Mouse (Mus musculus) R1 (cell line): ENCODE measurements around the gene Pik3r2.

Experiments
- DNase-seq: peaks from one replicate; pipeline ENCODE4 v3.0.0-alpha.2; 2018; ENCODE audit warnings: low read depth, low spot score

Pik3r2 gene

GRCm38 (mm10) chr8:70742176-70742575 lies 34.3 kb downstream of the Pik3r2 start:
- no peak for DNase-seq

- no peak for DNase-seq
These were observed 34.9 kb downstream of the Pik3r2 start for GRCm38 (mm10) chr8:70741661-70742060.

DNA sequence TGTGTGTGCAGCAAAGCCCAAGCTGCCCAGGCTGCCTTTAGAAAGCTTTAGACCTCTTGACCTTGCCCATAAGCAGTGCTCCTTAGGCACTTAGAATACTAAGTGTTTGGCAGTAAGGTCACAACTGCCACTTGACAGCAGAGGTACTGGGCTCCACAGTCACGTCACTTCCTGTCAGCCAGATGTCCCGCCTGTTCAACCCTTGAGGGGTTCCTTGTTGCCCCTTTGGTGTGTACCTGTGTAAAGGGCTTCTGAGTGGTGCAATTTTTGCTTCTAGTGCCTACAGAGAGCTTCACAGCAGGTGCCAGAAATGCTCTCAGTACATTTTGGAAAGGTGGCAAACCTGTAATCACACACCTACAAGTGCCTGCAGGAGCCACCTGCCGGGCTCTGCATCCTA lies 38.3 kb downstream of the Pik3r2 start:
- no peak for DNase-seq

DNA sequence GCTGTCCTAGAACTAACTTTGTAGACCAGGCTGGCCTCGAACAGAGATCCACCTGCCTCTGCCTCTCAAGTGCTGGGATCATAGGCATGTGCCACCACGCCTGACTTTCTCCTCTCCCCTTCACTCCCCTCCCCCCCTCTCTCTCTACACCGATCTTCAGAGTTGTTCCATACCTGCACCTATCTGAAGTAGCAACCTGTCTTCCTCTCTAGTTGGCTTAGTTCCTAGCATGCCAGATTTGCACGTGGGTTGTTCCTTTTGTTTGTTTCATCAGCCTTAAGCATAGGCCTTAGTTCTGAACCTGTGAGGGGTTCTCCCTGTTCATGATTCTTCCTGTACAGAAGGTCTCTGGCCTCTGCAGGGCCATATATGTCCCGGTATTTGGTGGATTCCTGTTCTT lies 38.8 kb downstream of the Pik3r2 start:
- no peak for DNase-seq

GRCm38 (mm10) chr8:70730956-70731355 lies 45.6 kb downstream of the Pik3r2 start:
- DNase-seq: no peak

- DNase-seq: peak; percentile 83
These were observed 46.6 kb downstream of the Pik3r2 start for GRCm38 (mm10) chr8:70729808-70730475.

DNA sequence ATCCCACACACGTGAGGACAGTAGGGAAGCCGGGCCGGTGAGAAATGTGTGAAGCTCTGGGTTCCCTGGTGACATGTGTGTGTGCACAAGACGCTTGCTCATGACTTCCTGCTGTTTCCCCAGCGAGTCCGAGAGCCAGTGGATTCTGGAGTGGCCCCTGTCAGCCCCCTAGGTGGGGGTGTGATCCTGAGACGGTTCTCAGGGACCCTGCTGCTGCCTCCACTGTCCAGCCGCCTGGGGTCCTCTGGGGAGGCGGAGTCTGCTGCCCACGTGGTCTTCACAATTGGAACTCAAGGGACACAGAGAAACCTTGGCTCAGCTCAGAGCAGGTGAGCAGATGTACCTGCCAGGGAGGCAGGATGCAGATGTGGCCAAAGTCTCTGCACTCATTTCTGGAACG lies 49.8 kb downstream of the Pik3r2 start:
- no peak for DNase-seq

DNA sequence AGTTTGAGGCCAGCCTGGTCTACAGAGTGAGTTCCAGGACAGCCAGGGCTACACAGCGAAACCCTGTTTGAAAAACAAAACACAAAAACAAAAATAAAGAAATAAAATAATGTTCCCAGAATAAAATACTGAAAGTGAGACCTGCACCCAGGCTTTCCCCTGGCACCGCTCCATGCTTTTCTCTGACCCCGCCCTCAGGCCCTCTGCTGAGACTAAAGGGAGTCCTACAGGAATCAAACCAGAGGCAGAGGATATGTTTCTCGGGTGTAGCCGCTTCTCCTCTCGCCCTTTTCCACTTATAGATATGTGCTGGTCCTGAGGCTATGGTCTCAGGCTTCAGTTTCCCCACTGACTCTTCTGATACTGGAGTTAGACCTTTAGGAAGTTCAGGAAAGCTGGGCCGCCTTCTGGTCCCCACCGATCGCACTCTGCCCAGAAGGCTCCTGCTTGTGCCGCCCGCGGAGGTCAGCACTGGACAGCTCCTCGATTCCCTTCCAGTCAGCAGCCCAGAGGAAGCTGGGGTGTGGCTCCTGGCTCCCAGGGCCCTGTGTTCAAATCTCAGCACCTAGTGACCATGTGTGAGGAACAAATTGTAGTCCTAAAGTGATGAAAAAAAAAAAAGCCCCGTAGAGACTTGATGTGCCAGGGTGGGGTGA lies 50.6 kb downstream of the Pik3r2 start:
- DNase-seq: no peak

DNA sequence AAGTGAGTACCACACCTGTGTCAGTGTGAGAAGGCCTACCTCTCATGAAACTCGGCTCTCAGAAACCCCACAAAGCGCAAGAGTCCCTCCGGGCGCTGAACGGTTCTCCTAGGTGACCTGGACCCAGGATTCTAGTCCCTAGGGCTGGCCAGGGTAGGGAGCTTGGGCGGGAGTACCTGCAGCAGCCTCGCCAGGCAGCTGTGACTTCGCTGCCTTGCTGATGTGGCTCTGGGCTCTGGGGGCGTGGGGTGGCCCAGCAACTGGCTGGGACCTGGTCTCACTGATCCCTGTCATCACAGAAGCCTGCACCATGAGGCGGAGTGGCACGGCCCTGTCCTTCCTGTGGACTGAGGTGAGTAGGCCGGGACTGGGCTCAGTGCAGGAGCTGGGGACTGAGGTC lies 52.3 kb downstream of the Pik3r2 start:
- no peak for DNase-seq

- DNase-seq: no peak
These were observed 52.9 kb downstream of the Pik3r2 start, which contains the start of gene Pde4c for GRCm38 (mm10) chr8:70723486-70724210. Gene Pde4c, plus strand, starts transcription at chr8:70723720.

GRCm38 (mm10) chr8:70721601-70722000 lies 54.9 kb downstream of the Pik3r2 start:
- no peak for DNase-seq

GRCm38 (mm10) chr8:70720739-70721138 lies 55.8 kb downstream of the Pik3r2 start:
- DNase-seq: peak; percentile 69

DNA sequence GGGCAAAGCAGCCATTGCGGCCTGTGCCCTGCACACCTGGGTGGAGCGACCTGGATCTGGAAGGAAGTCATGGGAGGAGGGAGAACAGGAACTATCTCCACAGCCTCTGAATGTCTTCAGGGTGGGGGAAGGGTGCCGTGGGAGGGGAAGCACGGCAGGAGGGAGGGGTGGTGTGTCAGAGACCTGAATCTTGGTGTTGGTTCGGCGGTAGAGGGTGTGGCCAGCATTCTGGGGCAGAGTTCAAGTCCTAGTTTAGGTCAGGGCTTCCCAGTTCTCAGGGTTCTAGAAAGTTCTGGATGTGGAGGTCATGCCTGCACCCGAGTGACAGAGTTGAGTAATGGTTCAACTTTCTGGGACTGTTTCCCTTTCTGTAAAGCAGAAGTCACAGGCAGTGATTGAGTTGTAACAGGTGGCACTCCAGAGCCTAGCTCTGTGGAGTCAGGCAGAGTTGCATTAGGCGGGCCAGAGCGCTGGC lies 56.7 kb downstream of the Pik3r2 start:
- DNase-seq: no peak

GRCm38 (mm10) chr8:70718297-70718696 lies 58.2 kb downstream of the Pik3r2 start, which contains the start of gene Gm3336:
Gene Gm3336, plus strand, starts transcription at chr8:70718543.
- DNase-seq: peak; percentile 78
